ENCODE assay signal across 11 mouse cellular contexts in genomic region chr4:62677047-62677737, GRCm38 (mm10).
DNase-seq lines count a peak whose midpoint lies in the region; ATAC-seq and TF ChIP-seq lines count a peak whose summit lies in the region.
"Had no signal": no experiment of that assay in that cellular context is flagged by ENCODE, and none has a peak within 500 bp of the region (broad histone marks: within the 10 kb centered on the region; RNA-seq: fewer than 3 reads in every experiment).

No protein-coding gene starts in this region.

- ATAC-seq in midbrain, embryonic 11.5 days (ENCODE audit: low FRiP score) = no peak
- no peak for ATAC-seq in stomach, postnatal 0 days (ENCODE audit: low FRiP score, low TSS enrichment)

- DNase-seq in cerebellum, adult 9-11 months = peak; percentile 63
- DNase-seq in cerebellum, adult 11 months = no peak
- DNase-seq in retina, postnatal 1 day = peak; percentile 51
- no peak for DNase-seq in retina, embryonic 14.5 days (ENCODE audit: low spot score)
- DNase-seq in midbrain, embryonic 11.5 days (ENCODE audit: low spot score, missing footprints) = no peak
- DNase-seq in stomach, postnatal 0 days (ENCODE audit: low spot score) = no peak
- DNase-seq in embryo, embryonic 10.5 days (ENCODE audit: low spot score) = no peak
- no peak for DNase-seq in left cerebral cortex, adult 9 months (ENCODE audit: low spot score in 2 of 2)
- DNase-seq: B cell, adult 2 months; layer of hippocampus, adult 9-11 months had no signal

- peaks cover 17% of the 10 kb centered on the region for H3K4me1 ChIP-seq in midbrain, embryonic 11.5 days (ENCODE audit: control insufficient read depth, insufficient read depth, low read length)
- peaks cover 12% of the 10 kb centered on the region for H3K4me1 ChIP-seq in stomach, postnatal 0 days (replicated peaks; ENCODE audit: control insufficient read depth, insufficient read depth)

- no peak overlapping the region for H3K4me3 ChIP-seq in midbrain, embryonic 11.5 days (ENCODE audit: low read depth, low read length)
- H3K4me3 ChIP-seq in stomach, postnatal 0 days (ENCODE audit: low read depth, low read length) = 0 out of 2 replicates have a peak overlapping the region, but pooled peaks have one; percentile 6
- H3K4me3 ChIP-seq: liver, embryonic 15.5 days had no signal

- H3K36me3 ChIP-seq in midbrain, embryonic 11.5 days (ENCODE audit: control insufficient read depth, insufficient read depth, low read length) = no peaks in the 10 kb centered on the region
- H3K36me3 ChIP-seq in stomach, postnatal 0 days (ENCODE audit: control insufficient read depth, insufficient read depth, low read length) = peaks cover 3% of the 10 kb centered on the region; the same call in 1 of the 2 replicates
- H3K36me3 ChIP-seq: liver, embryonic 15.5 days had no signal

- WGBS in midbrain, embryonic 11.5 days = 56% methylated on average over 10 of the region's 10 CpGs
- WGBS in stomach, postnatal 0 days = 60% methylated on average over 10 of the region's 10 CpGs

- H3K27me3 ChIP-seq in midbrain, embryonic 11.5 days (ENCODE audit: control insufficient read depth, insufficient read depth, low read length) = no peaks in the 10 kb centered on the region
- H3K27me3 ChIP-seq in stomach, postnatal 0 days (ENCODE audit: control insufficient read depth, insufficient read depth, low read length) = no peaks in the 10 kb centered on the region

- peak overlapping the region; percentile 2 for H3K4me2 ChIP-seq in midbrain, embryonic 11.5 days
- peak overlapping the region; percentile 66 for H3K4me2 ChIP-seq in stomach, postnatal 0 days (replicated peaks; ENCODE audit: low read depth)
- H3K4me2 ChIP-seq: liver, embryonic 15.5 days had no signal

- TF ChIP-seq CTCF in stomach, postnatal 0 days (IDR thresholded peaks at IDR 0.05; ENCODE audit: low read depth) = no peak

- TF ChIP-seq EP300 in stomach, postnatal 0 days (optimal IDR thresholded peaks at IDR 0.05) = no peak

- no peaks in the 10 kb centered on the region for H3K9me3 ChIP-seq in midbrain, embryonic 11.5 days (ENCODE audit: control insufficient read depth, low read length)
- no peaks in the 10 kb centered on the region for H3K9me3 ChIP-seq in stomach, postnatal 0 days (ENCODE audit: control insufficient read depth, low read length)
- H3K9me3 ChIP-seq: liver, embryonic 15.5 days had no signal

- no peak overlapping the region for H3K9ac ChIP-seq in midbrain, embryonic 11.5 days (ENCODE audit: low read length)
- H3K9ac ChIP-seq in stomach, postnatal 0 days (ENCODE audit: low read length) = no peak overlapping the region
- H3K9ac ChIP-seq: liver, embryonic 15.5 days had no signal

- H3K27ac ChIP-seq in midbrain, embryonic 11.5 days (ENCODE audit: low read depth, low read length) = no peak overlapping the region
- no peak overlapping the region; the same call in 1 of the 2 replicates for H3K27ac ChIP-seq in stomach, postnatal 0 days (replicated peaks)
- H3K27ac ChIP-seq: liver, embryonic 15.5 days had no signal

Comparison
In these comparisons a context has a peak if more than half of its experiments do, and no peak if none do; other contexts are left out.
1. DNase-seq: peak in cerebellum, adult 9-11 months (single experiment) and retina, postnatal 1 day (single experiment); none in cerebellum, adult 11 months (single experiment), retina, embryonic 14.5 days (single experiment), midbrain, embryonic 11.5 days (single experiment), stomach, postnatal 0 days (single experiment), embryo, embryonic 10.5 days (single experiment) and left cerebral cortex, adult 9 months (0 of 2).